Mouse (Mus musculus) cerebellum, adult 11-12 months (tissue): ENCODE measurements around the gene Snd1.

Experiments
- DNase-seq: peaks from one replicate; pipeline ENCODE4 v3.0.0; 2022

Gene Snd1

GRCm38 (mm10) chr6:28819509-28820358, 344.8 kb downstream of the Snd1 start:
- DNase-seq: peak; percentile 27

DNA sequence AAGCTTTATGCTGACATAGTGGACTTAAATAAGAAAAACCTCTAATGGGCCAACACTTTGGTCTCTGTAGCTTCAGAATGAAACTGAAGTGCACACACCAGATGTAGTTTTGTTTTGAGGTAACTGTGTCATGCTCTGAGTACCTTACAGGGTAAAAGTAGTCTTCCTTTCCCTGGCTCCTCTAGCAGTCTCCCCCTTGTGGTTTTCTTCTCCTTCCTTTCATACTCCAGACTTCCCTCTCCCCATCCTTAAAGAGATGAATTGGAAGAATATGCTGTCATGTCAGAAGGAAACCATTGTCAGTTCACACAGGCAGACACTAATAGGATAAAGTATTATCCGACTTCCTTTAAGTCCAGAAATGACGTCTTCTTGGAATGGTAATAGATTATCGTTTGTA, 347.4 kb downstream of the Snd1 start:
- no peak for DNase-seq

- no peak for DNase-seq
Observed at GRCm38 (mm10) chr6:28823375-28823774, 348.4 kb downstream of the Snd1 start.

DNA sequence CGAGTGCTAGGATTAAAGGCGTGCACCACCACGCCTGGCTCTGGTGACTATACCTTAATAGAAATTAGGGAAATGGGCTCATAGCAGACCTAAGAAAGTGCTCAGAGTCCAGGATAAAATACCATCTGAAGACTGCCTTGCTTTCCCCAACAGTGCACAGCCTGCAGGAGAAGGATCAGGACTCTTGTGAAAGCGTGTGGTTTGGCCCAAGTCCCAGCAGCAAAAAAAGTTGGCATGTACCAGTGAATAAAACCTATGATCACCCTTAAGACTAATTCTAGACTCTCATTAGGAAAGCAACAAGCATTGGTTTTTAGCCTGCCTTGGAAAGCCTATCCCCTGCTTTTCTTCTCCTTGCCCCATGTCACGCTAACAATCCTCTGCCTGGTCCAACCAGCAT, 348.9 kb downstream of the Snd1 start:
- DNase-seq: no peak

DNA sequence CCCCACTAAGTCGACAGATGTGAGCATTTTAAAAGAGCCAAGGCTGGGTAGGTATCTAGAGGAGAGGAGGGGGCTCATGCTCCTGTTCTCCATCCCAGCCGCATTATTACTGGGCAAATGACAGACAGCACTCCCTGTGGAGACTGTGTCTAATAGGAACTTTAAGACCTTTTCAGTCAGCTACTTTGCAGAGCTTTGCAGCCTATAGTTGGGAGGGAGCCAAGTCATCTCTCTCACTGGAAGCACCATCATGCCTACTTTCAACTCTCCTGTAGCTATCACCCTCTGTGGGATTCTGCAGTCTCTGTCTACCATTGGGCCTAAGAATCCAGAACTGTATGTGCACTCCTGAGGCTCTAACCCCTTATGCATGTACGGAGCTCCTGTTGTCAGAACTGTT, 351.0 kb downstream of the Snd1 start:
- DNase-seq: no peak

- peak; percentile 39 for DNase-seq
Observed at GRCm38 (mm10) chr6:28826689-28827389, 351.9 kb downstream of the Snd1 start.

GRCm38 (mm10) chr6:28827565-28827964, 352.6 kb downstream of the Snd1 start:
- peak; percentile 52 for DNase-seq

DNA sequence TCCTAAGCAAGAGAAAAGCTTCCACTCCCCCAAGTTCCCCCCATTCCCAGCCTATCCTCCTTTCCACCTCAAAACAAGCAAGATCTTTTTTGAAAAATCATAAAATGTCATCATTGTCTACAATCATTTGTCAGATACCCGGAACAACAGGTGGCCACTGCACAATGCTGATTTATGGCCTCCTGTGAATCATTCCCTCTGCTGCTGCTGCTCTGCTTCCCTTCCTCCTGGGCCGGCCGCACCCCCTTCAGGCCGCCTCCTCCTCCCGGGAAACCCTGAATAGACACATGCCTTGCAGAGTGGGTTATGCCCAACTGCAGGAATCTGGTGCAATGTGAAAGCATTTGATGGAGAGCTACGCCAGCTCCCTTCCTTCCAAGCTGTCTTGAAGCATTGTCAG, 353.7 kb downstream of the Snd1 start:
- DNase-seq: peak; percentile 71

GRCm38 (mm10) chr6:28830306-28830705, 355.4 kb downstream of the Snd1 start:
- DNase-seq: peak; percentile 72

DNA sequence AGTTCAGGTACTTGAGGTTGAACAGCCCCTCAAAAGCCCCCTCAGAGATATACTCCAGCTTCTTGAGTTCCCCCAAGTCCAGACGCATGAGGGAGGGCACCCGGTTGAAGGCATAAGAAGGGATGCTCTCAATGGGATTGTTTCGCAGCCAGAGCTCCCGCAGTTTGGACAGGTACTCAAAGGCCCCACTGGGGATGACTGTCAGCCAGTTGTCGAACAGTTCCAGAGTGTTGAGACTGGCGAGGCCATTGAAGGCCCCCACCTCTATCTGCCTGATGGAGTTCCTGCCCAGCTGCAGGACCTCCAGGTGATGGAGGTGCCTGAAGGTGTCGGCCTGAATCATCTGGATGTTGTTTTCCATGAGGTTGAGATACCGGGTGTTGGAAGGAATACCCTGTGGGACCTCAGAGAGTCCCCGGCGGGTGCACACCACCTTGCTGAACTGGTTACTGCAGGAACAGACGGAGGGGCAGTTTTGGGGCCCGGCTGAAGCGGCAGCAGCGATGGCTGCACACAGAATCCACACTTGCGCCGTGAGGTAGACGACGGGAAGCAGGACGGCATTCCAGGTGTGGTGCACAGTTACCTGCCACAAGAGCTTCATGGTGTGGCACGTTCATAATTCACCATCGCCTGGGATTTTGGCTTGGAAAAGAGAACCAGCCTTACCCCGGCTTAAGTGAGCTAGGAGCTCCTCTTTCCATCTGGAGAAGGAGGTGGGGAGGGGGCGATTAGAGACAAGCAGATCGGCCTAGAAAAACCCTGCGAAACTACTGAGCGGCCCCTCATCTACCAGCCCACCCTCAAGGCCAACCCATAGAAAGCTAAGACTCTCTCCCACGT, 356.3 kb downstream of the Snd1 start, which contains the start of gene Lrrc4:
TSS of gene Lrrc4 (minus strand) at position 737 of the 843 bp plus-strand sequence.
- DNase-seq: peak; percentile 54

DNA sequence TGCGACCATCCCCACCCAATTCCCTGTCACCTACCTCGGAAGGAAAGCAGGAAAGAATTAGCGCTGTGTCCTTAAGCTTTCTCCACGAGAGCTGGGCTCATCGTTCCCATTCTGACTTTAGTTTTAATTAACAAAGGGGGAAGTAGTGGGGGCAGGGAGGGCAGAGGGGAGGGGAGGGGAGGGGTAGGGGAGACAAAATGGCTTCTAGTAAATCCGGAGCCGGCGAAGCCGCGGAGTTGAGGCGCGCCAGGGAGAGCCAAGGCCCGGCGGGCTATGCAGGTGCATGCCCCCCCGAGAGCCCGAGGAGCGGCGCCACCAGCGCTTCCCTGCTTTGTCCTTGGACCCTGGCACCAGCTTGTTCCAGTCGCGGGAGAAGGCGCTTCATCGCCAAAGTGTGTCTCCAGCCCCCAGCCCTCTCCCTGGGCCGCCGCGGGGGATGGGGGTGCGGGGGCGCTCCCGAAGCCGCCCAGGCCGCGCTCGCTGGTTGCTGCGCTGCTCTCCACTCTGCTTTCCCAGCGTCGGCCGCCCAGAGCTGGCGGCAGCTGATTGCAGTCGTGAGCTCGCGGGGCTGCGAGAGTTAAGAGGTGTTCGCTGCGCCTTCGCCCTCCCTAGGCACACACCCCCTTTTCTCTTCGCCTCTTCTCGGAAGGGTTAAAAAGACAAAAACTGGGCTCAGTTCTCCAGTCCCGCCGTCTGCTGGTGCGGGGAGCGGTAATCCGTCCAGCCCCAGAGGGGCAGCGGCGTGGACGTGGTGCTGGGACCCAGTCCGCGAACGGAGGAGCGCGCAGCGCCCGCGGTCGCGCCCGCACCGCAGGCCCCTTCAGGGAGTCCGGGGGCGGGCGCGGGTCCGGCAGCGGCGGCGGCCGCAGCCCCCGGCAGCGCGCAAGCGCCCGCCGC, 357.2 kb downstream of the Snd1 start:
- peak; percentile 73 for DNase-seq

- DNase-seq: peak; percentile 73
Observed at GRCm38 (mm10) chr6:28832751-28833291, 357.9 kb downstream of the Snd1 start.

DNA sequence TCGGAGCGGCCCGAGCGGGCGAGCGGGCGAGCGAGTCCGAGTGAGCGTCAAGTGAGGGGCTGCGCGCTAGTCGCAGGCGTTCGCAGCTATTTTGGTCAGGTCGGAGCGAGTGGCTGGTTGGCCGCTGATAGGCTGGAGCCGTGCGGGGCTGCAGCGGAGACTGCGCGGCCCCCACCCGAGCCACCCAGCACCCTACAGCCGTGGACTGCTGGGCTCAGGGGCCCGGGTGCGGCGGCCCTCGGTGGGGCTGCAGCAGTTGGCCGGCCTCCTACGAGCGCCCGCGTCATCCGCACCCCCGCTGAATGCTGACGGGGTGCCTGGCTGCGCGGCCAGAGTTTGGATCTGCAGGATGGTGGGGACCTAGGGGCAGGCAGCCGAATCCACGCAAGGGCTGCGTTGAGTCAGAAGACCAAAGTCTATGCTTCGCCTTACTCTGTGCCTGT, 358.5 kb downstream of the Snd1 start:
- DNase-seq: peak; percentile 83

GRCm38 (mm10) chr6:28834046-28834445, 359.1 kb downstream of the Snd1 start:
- no peak for DNase-seq

GRCm38 (mm10) chr6:28836600-28836999, 361.7 kb downstream of the Snd1 start:
- DNase-seq: no peak

DNA sequence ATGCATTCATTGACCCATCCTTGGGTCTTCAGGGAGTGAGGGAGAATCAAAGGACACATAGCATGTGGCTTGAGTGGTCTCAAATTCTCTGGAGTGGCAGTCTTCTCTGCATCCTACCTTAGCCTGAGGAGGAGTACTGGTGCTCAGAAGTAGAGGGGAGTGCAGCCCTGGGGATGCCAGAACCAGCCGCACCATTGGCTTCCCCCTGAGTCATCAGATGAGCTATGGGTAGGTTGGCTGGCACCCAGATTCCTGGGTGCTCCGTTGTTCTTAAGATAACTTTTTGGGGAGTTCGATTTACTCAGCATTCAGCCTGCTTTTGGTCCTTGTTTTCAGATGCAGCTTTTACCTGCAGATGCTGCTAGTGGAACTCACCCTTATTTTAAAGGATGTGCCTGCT, 366.6 kb downstream of the Snd1 start:
- DNase-seq: no peak

DNA sequence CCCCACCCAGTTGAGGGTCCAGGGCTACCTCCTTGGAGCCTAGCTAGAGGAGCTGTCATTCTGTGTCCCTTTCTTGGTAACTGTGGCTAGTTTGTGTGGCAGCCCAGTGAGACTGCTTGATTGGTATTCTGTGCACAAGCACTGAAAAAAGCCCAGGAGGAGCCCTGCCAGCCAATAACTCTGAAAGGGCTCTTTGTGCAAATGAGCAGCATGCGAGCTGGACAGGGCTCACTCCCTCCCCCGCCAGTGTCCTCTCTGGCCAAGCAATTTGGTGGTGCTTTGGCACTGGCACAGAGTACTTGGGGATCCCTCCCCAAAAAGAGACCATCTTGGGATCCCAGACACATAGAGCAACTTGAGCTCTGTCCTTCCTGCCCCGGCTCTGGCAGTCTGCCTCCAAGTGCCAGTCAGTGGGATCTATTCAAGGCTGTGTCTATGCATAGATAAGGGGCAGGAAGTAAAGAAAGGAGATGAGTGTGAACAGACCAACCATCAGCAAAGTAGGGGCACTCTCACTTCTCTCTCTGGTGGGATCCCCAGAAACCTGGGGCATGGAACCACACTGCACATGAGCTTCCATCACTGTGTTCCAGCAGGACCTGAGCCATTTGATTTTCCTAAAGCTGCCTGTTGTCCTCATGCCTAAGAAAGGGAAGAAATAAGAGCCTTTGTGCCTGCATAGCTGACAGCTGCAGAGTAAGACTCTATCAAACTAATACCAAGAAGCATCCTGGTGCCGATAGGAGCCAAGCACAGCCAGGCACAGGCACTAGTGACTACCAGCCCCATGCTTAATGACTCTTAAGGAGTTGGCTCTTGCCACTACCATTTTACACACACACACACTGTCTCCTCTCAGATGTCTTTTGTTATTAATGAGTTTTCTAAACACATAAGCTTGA, 367.7 kb downstream of the Snd1 start:
- DNase-seq: peak; percentile 64

- no peak for DNase-seq
Observed at GRCm38 (mm10) chr6:28845610-28846009, 370.7 kb downstream of the Snd1 start.

DNA sequence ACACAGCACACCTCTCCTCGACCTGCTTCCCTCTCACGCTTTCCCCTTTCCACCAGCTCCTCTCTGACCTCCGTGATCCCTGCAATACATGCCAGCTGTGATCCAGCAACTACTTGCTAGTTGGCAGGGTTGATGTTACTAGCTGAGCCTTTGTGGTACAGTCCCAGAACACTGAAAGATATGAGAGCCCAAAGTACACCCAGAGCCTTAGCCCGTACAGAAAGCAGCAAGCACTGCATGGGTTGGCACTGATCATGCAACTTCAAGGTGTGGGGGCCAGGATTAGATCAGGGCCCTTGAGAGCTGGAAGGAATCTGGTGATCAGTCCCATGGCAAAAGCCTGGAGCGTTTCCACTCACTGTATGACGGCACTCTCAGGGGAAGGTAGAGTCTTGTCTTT, 372.7 kb downstream of the Snd1 start:
- DNase-seq: no peak

GRCm38 (mm10) chr6:28848285-28848794, 373.4 kb downstream of the Snd1 start:
- DNase-seq: no peak
